Mouse (Mus musculus) embryonic fibroblast, embryonic 13.5 days (primary cell): ENCODE measurements around the gene Prdx5. TPM values are rescaled to one million over a fixed set of nuclear protein-coding genes. Genes with fewer than 3 reads are reported as not detected.
A peak's percentile ranks its signal among the peaks of the same experiment; 100 is the strongest.

Experiments
- H3K27ac ChIP-seq: 2 replicates; pipeline ENCODE4 v1.5.1; 2012; ENCODE audit warnings: low read length, control low read depth, inconsistent platforms; ENCODE audit not compliant: insufficient read depth
- H3K4me1 ChIP-seq: 2 replicates; pipeline ENCODE4 v1.6.1; 2011; ENCODE audit warnings: low read length; ENCODE audit not compliant: control insufficient read depth, insufficient read depth
- H3K4me3 ChIP-seq: 2 replicates; pipeline ENCODE4 v1.5.1; 2011; ENCODE audit warnings: mild to moderate bottlenecking, control low read depth, low read length; ENCODE audit not compliant: insufficient read depth
- CTCF ChIP-seq: IDR thresholded peaks from 2 replicates; pipeline ENCODE4 v1.5.1; 2011; ENCODE audit warnings: mild to moderate bottlenecking, control low read depth, low read length, moderate library complexity, borderline replicate concordance; ENCODE audit not compliant: insufficient read depth
- POLR2A ChIP-seq: IDR thresholded peaks from 2 replicates; pipeline ENCODE4 v1.6.1; 2011; ENCODE audit warnings: low read depth, mild to moderate bottlenecking, control low read depth, low read length, moderate library complexity
- polyA plus RNA-seq: library from polyadenylated mRNA; stranded (reverse); fragments of >200 nt; gene quantifications from 2 replicates; pipeline ENCODE4 v1.2.4, GENCODE M21; 2011; ENCODE audit warnings: low read depth; ENCODE audit not compliant: missing spikeins, insufficient read length

Prdx5 gene
- polyA plus RNA-seq, 1 experiment = 161 TPM

DNA sequence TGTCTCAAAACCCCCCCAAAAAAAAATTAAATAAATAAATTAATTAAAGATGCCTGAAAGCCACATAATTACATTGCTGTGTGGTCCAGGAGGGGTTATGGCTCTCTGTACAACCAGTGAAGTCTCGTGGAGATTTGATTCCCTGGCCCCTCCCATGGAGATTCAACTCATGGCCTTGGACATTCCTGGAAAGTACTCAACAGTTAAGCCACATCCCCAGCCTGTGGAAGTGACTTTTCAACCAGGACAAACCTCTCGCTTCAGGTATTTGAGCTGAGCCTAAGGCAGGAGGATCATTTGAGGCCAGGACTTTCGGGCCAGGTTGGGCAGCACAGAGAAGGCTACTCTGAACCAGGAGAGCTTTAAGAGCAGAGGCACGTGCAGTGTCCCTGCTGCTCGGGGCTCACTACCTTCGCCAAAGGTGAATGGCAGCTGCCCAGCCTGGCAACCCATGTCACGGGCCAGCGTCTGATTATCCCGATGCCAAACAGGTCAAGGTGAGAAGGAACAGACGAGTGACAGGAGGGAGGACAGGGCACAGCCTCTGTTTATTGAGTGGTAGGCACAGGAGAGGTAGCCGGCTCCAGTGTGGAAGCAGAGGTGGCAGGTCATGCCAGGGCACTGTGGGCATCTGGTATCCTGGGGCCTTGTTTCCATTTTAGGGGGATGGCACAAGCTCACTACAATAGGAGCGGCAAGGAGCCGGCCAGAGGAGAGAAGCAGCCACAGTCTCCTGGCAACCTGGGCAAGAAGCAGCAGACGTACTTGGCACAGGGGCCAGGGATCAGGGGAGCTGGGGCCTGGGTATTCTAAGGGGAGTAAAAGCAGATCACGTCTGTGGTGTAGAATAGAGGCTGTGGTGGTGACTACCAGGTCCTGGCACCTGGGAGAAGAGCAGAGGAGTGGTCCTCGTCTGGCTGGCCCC is 27.9 kb upstream of the Prdx5 start:
- Histone ChIP-seq H3K4me3 (no peak overlapping the region), H3K4me1 (peaks cover 5% of the 10 kb centered on the region; the same call in 1 of the 2 replicates), H3K27ac (no peak overlapping the region)
- TF ChIP-seq CTCF (no peak), POLR2A (0 out of 2 replicates have a peak, but pooled peaks have one; percentile 13)

DNA sequence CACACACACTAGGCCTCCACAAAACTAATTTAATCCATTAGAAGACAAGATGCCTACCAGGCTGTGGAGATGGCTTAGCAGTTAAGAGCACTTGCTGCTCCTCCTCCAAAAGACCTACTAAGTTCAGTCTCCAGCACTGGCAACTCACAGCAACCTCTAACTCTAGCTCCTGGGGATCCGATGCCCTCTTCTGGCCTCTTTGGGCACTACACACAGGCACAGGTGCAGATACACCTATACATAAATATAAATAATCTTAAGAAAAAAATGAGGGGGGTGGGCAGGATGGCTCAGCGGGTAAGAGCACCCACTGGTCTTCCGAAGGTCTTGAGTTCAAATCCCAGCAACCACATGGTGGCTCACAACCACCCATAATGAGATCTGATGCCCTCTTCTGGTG is 26.4 kb upstream of the Prdx5 start:
- Histone ChIP-seq H3K4me1 (peaks cover 5% of the 10 kb centered on the region; the same call in 1 of the 2 replicates), H3K27ac (no peak overlapping the region), H3K4me3 (no peak overlapping the region)
- TF ChIP-seq CTCF (no peak), POLR2A (no peak)

GRCm38 (mm10) chr19:6934195-6934977 is 24.5 kb upstream of the Prdx5 start, which contains the start of gene Kcnk4:
Kcnk4 (minus strand) TSS chr19:6934515.
- TF ChIP-seq CTCF = no peak
- no peak for TF ChIP-seq POLR2A
- Histone ChIP-seq H3K27ac (no peak within 1 kb of the TSS), H3K4me3 (peak within 1 kb of the TSS; percentile 20)

GRCm38 (mm10) chr19:6933436-6934194 is 23.7 kb upstream of the Prdx5 start:
- TF ChIP-seq CTCF (no peak), POLR2A (no peak)
- Histone ChIP-seq H3K4me3 (peak overlapping the region; percentile 20), H3K27ac (no peak overlapping the region), H3K4me1 (no peaks in the 10 kb centered on the region)

More at GRCm38 (mm10) chr19:6934195-6934977, 24.5 kb upstream of the Prdx5 start, which contains the start of gene Kcnk4:
- H3K4me1 ChIP-seq = no peaks in the 10 kb centered on the region

DNA sequence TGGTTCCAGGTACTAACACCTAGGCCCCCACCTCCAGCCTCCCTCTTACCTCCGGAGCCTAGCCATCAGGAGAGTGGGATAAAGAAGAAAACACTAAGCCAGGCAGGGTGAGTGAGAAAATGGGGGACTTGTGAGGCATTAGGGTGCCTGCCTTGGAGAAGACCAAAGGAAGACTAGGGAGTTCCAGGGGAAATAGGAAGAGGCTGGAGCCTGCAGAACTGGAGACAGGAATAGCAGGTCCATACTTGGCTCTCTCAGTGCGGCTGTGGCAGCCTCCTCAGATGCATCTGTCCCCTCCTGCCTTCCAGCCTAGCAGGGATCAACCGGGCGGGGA is 23.2 kb upstream of the Prdx5 start:
- Histone ChIP-seq H3K4me3 (no peak overlapping the region), H3K4me1 (no peaks in the 10 kb centered on the region), H3K27ac (no peak overlapping the region)
- no peak for TF ChIP-seq CTCF
- no peak for TF ChIP-seq POLR2A

GRCm38 (mm10) chr19:6932018-6932417 is 22.1 kb upstream of the Prdx5 start:
- no peak overlapping the region for H3K4me3 ChIP-seq
- H3K27ac ChIP-seq = no peak overlapping the region
- H3K4me1 ChIP-seq = no peaks in the 10 kb centered on the region
- TF ChIP-seq CTCF (no peak), POLR2A (no peak)

- no peak overlapping the region for H3K4me3 ChIP-seq
- H3K4me1 ChIP-seq = no peaks in the 10 kb centered on the region
- H3K27ac ChIP-seq = no peak overlapping the region
- TF ChIP-seq POLR2A = no peak
- no peak for TF ChIP-seq CTCF
Observed at GRCm38 (mm10) chr19:6931002-6931401, 21.1 kb upstream of the Prdx5 start.

DNA sequence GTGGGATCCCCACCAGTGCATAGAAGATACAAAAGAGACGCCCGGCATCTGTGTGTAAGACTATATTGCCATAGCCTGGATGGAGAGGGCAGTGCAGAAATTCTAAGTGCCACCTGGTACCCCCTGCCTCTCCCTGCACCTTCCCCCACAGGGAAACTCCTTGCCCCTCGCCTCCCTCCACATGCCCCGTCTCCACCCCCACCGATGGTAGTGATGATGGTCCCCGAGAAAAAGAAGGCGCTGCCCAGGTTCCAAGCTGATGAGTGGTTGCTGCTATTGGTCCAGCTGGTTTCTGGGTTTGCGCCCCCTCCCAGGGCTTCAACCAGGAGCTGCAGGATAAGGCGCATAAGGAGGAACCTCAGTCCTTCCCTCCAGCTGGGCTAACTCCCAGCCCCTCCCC is 18.2 kb upstream of the Prdx5 start:
- no peaks in the 10 kb centered on the region for H3K4me1 ChIP-seq
- no peak for TF ChIP-seq CTCF
- TF ChIP-seq POLR2A = no peak
- H3K4me3 ChIP-seq = no peak overlapping the region
- H3K27ac ChIP-seq = no peak overlapping the region

DNA sequence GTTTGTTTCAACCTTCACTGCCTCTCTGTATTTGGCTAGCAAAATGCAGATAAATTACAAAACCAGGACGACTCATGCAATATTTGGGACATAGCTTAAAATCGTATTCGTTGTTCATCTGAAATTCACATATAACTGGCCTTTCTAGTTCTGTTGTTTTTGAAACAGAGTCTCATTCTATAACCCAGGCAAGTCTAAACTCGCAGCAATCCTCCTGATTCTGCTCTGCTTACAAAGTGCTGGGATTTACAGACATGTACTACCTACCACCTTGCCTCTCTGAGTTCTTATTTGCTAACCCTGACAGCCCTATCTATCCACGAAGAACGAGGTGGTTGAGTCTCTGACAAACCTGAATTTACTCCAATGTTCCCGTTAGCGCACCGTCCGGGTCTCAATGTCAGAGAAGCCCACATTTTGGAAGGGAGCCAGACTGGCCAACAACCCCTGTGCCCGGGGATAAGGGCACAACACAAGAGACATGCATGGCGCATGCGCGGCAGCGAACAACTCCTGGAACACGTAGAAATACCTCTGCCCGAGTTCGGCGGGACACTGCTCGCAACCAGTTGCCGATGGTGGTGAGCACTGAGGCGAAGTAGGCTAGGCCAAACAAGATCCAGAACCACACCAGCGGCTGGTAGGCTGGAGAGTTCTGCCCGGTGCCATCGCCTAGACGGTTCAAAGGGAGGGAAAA is 16.8 kb upstream of the Prdx5 start:
- H3K4me1 ChIP-seq = 0 out of 2 replicates have a peak, but pooled peaks cover 3% of the 10 kb centered on the region
- no peak overlapping the region for H3K4me3 ChIP-seq
- TF ChIP-seq CTCF (no peak), POLR2A (no peak)
- no peak overlapping the region for H3K27ac ChIP-seq
